Mouse (Mus musculus) heart, postnatal 0 days (tissue): ENCODE results near the gene Psma6. TPM values are rescaled to one million over a fixed set of nuclear protein-coding genes. Genes with fewer than 3 reads are reported as not detected.
A peak's percentile ranks its signal among the peaks of the same experiment; 100 is the strongest.

Source experiments
- ATAC-seq: fragments of 200-750 bp; cut with Nextera tagmentation; 2 replicates; pipeline ENCODE4 v1.8.0; 2017; ENCODE audit warnings: low read depth, moderate number of reproducible peaks, moderate library complexity; ENCODE audit not compliant: insufficient read depth
- DNase-seq: peaks from one replicate; pipeline ENCODE4 v3.0.0-alpha.2; 2016; ENCODE audit warnings: low spot score
- H3K27ac ChIP-seq: fragments of 300-500 bp; sonication (generic); 2 replicates; pipeline ENCODE4 v1.5.1; 2014; ENCODE audit warnings: low read depth, mild to moderate bottlenecking
- H3K27me3 ChIP-seq: fragments of 300-500 bp; sonication (generic); 2 replicates; pipeline ENCODE4 v1.6.1; 2014; ENCODE audit warnings: low read length, mixed read lengths; ENCODE audit not compliant: control insufficient read depth, insufficient read depth
- H3K36me3 ChIP-seq: fragments of 300-500 bp; sonication (generic); replicated peaks from 2 replicates; pipeline ENCODE4 v1.6.1; 2014; ENCODE audit warnings: low read length, mixed read lengths; ENCODE audit not compliant: control insufficient read depth, insufficient read depth
- H3K4me1 ChIP-seq: fragments of 300-500 bp; sonication (generic); 2 replicates; pipeline ENCODE4 v1.6.1; 2014; ENCODE audit warnings: antibody characterized with exemption; ENCODE audit not compliant: control insufficient read depth, insufficient read depth
- H3K4me2 ChIP-seq: fragments of 300-500 bp; sonication (generic); 2 replicates; pipeline ENCODE4 v1.6.1; 2014; ENCODE audit warnings: low read depth, mild to moderate bottlenecking, low read length, moderate library complexity
- H3K4me3 ChIP-seq: fragments of 300-500 bp; sonication (generic); 2 replicates; pipeline ENCODE4 v1.5.1; 2014; ENCODE audit warnings: low read depth, low read length
- H3K9ac ChIP-seq: fragments of 300-500 bp; sonication (generic); replicated peaks from 2 replicates; pipeline ENCODE4 v1.6.1; 2014; ENCODE audit warnings: low read depth, low read length, mixed read lengths
- H3K9me3 ChIP-seq: fragments of 300-500 bp; sonication (generic); replicated peaks from 2 replicates; pipeline ENCODE4 v1.6.1; 2016; ENCODE audit warnings: low read length; ENCODE audit not compliant: control insufficient read depth
- CTCF ChIP-seq: IDR thresholded peaks from 2 replicates; pipeline ENCODE4 v1.5.1; 2016; ENCODE audit warnings: antibody characterized with exemption, control low read depth, low read depth
- EP300 ChIP-seq: IDR thresholded peaks from 2 replicates; pipeline ENCODE4 v1.6.1; 2016; ENCODE audit warnings: antibody characterized with exemption, low read depth
- WGBS: fragments of 180-500 bp; shearing (Covaris S2); extraction: QIAGEN DNeasy Blood & Tissue Kit; methylation state at CpG from one replicate; pipeline ENCODE4 v1.1.7; 2014; 5-methylcytosine and 5-hydroxymethylcytosine counted together
- polyA plus RNA-seq: library from polyadenylated mRNA; unstranded; fragments of >200 nt; fragmentation: Nextera tagmentation; extraction: Ambion mirVana; gene quantifications from 2 replicates; pipeline ENCODE4 v1.2.1, GENCODE M21; 2015
- total RNA-seq: library from RNA; depleted of rRNA; stranded (reverse); fragments of >200 nt; gene quantifications from 2 replicates; pipeline ENCODE4 v1.2.3, GENCODE M21; 2014; ENCODE audit warnings: low replicate concordance

Psma6 gene
- total and polyA plus RNA-seq, 2 experiments from 2014 or later, result 75.8 to 383 TPM

DNA sequence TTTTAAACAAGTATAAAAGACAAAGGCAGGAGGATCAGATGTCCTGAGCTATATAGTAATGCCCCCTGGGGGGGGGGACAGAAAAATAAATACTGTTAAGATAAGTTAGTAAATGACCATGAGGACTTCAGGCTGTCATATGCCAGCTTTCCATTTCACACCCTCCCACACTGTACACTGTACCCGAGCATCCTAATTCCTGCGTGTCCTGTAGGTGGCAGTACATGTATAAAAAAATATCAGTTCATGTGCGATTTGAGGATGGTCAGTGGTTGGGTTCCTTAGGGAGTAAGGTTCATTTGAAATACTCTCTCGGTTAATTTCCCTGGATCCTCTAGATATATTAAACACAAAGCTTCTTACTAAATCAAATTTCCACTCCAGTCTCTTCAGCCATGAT, 29.1 kb upstream of the Psma6 start:
- 29% methylated on average over 4 of the region's 4 CpGs for WGBS
- ATAC-seq, result peak; percentile 66
- no peak overlapping the region for H3K27ac ChIP-seq
- no peak overlapping the region for H3K4me2 ChIP-seq
- no peaks in the 10 kb centered on the region for H3K27me3 ChIP-seq
- H3K4me3 ChIP-seq, result no peak overlapping the region
- peak; percentile 39 for DNase-seq
- H3K36me3 ChIP-seq, result no peaks in the 10 kb centered on the region
- TF ChIP-seq EP300, result no peak
- TF ChIP-seq CTCF, result peak; percentile 69
- H3K4me1 ChIP-seq, result 0 out of 2 replicates have a peak, but pooled peaks cover 3% of the 10 kb centered on the region
- no peaks in the 10 kb centered on the region for H3K9me3 ChIP-seq
- no peak overlapping the region for H3K9ac ChIP-seq

DNA sequence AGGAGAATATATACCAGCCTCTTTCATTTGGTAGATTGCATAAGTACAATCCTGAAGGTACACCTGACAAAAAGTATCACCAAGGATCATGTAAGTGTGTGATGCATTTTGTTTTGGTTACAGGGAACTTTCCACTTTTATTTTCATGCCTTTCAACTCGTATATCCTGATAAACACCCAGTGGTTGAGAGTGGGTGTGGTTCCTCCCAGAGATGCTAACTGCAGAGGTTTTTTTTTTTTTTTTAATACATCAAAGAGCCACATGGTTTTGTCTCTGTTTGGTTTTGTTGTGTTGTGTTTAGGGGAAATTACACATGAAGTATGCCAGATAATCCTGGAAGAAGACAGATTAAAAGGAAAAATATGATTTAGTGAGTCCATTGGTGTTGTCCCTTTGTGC, 26.7 kb upstream of the Psma6 start:
- Histone ChIP-seq H3K9me3 (no peaks in the 10 kb centered on the region), H3K4me2 (no peak overlapping the region), H3K36me3 (no peaks in the 10 kb centered on the region), H3K4me3 (no peak overlapping the region), H3K4me1 (0 out of 2 replicates have a peak, but pooled peaks cover 3% of the 10 kb centered on the region), H3K27ac (no peak overlapping the region), H3K27me3 (no peaks in the 10 kb centered on the region), H3K9ac (no peak overlapping the region)
- DNase-seq (no peak), ATAC-seq (no peak)
- TF ChIP-seq CTCF (no peak), EP300 (no peak)
- WGBS, result 32% methylated on average over 1 of the region's 1 CpGs

GRCm38 (mm10) chr12:55360929-55361328, 23.1 kb upstream of the Psma6 start:
- DNase-seq, result no peak

GRCm38 (mm10) chr12:55365083-55365482, 18.9 kb upstream of the Psma6 start:
- H3K27me3 ChIP-seq, result no peaks in the 10 kb centered on the region
- H3K9ac ChIP-seq, result no peak overlapping the region
- no peak for DNase-seq
- H3K4me1 ChIP-seq, result no peaks in the 10 kb centered on the region
- H3K36me3 ChIP-seq, result no peaks in the 10 kb centered on the region
- no peak overlapping the region for H3K4me2 ChIP-seq
- TF ChIP-seq EP300 (no peak), CTCF (no peak)
- WGBS, result 37% methylated on average over 2 of the region's 2 CpGs
- no peak for ATAC-seq
- no peak overlapping the region for H3K4me3 ChIP-seq
- no peaks in the 10 kb centered on the region for H3K9me3 ChIP-seq
- no peak overlapping the region for H3K27ac ChIP-seq

More at GRCm38 (mm10) chr12:55360929-55361328, 23.1 kb upstream of the Psma6 start:
- H3K4me3 ChIP-seq, result no peak overlapping the region
- no peak for ATAC-seq
- WGBS, result 66% methylated on average over 5 of the region's 5 CpGs
- H3K4me2 ChIP-seq, result no peak overlapping the region
- H3K4me1 ChIP-seq, result no peaks in the 10 kb centered on the region
- no peak overlapping the region for H3K9ac ChIP-seq
- H3K36me3 ChIP-seq, result no peaks in the 10 kb centered on the region
- TF ChIP-seq CTCF, result no peak
- no peak for TF ChIP-seq EP300
- no peaks in the 10 kb centered on the region for H3K9me3 ChIP-seq
- no peak overlapping the region for H3K27ac ChIP-seq
- no peaks in the 10 kb centered on the region for H3K27me3 ChIP-seq

DNA sequence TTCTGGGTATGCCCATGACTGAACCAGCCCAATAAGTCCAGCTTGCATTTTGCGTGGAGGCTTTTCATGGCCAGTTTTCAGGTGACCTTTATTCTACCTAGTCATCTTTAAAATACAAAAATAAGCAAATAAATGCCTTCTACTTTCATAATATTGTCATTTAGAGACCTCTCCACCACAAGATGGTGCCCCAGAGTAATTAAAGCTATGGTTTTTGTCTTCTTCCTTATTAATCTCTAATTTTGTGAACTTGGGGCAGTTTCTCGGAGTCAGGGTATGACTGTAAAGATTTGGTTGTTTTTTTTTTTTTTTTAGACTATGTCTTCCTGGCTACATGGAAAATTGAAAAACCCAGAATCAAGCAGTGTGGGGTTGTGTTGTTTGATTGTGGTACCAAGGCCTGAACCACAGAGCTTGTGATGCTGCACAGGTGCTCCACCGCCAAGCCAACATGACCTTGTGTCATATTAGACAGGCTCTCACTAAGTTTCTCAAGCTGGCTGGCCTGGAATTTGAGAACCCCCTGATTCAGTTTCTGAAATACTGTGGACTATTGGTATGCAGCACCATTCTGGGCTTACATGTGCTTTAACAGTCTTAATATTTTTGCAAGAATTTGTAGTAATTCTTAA, 11.5 kb upstream of the Psma6 start:
- Histone ChIP-seq H3K4me1 (no peaks in the 10 kb centered on the region), H3K36me3 (0 out of 2 replicates have a peak, but pooled peaks cover 5% of the 10 kb centered on the region), H3K4me3 (no peak overlapping the region), H3K9ac (no peak overlapping the region), H3K27ac (no peak overlapping the region), H3K9me3 (no peaks in the 10 kb centered on the region), H3K27me3 (no peaks in the 10 kb centered on the region), H3K4me2 (no peak overlapping the region)
- DNase-seq, result no peak
- 72% methylated on average over 3 of the region's 3 CpGs for WGBS
- TF ChIP-seq CTCF (peak; percentile 37), EP300 (no peak)
- ATAC-seq, result no peak
